Mouse (Mus musculus): ENCODE results near the gene Tom1l2. TPM values are rescaled to one million over a fixed set of nuclear protein-coding genes. Genes with fewer than 3 reads are reported as not detected.

Tom1l2 gene
- polyA plus RNA-seq, 1 experiment from 2014 or later: 19.3 TPM

DNA sequence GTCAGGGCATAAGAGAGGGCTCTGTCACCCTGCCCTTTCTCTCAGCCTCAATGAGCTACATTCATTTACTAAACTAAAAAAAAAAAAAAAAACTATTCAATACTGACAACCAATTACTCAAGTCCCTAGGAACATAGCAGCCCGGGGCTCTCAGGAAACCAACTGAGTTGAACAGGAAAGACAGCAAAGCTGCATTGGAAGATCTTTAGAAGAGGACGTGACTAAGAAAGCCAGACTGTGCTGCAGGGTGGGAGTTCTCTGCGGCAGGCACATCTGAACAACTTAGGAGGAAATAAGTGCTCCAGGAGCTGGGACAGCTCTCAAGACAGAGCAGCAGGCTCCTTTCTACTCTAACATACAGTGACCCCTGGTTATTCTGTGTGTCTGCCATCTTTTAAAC is 84.1 kb downstream of the Tom1l2 start:
- 0 out of 2 replicates have a peak, but pooled peaks cover 15% of the 10 kb centered on the region for H3K36me3 ChIP-seq
- H3K27ac ChIP-seq: no peak overlapping the region
- no peak for DNase-seq (ENCODE audit: low spot score)
- WGBS: 48% methylated on average over 3 of the region's 3 CpGs
- H3K4me1 ChIP-seq: 0 out of 2 replicates have a peak, but pooled peaks cover 15% of the 10 kb centered on the region
- H3K9me3 ChIP-seq: no peaks in the 10 kb centered on the region
- H3K4me3 ChIP-seq: no peak overlapping the region
- H3K27me3 ChIP-seq (ENCODE audit: insufficient read depth, poor library complexity, severe bottlenecking): no peaks in the 10 kb centered on the region

DNA sequence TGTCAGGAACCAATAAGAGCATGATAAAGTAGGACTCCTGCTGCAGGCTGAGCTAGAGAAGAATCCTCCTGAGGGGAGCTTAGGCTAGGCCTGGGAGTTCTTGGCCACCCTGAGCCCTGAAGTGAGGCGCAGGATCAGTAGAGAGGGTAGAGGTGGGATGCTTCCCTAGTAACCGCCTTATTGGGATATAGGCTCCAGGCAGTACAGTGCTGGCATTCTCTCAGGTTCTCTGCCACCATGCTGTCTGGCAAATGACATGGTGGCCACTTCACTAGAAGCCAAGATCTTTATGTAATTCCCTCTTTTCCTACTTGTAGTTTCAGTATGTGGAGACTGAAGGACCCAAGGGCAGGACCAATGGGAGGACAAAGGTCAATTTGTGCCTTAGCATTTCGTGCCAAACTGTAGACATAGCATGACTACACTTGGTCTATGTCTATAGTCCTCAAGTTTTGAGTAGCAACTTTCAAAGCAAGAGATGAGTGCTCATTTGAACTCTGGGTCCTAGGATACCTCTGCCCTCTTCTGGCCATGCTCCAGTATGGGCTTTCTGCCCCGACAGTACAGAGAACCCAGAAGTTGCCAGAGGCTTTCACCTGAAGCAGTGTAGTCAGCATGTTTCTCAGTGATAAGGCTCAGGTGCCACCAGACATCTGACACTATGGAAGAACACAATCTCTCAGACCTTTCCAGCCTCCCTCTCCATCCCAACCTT is 87.3 kb downstream of the Tom1l2 start:
- DNase-seq (ENCODE audit: low spot score): no peak
- H3K9me3 ChIP-seq: no peaks in the 10 kb centered on the region
- WGBS: 81% methylated on average over 4 of the region's 4 CpGs
- 0 out of 2 replicates have a peak, but pooled peaks cover 8% of the 10 kb centered on the region for H3K4me1 ChIP-seq
- H3K27ac ChIP-seq: no peak overlapping the region
- H3K27me3 ChIP-seq (ENCODE audit: insufficient read depth, poor library complexity, severe bottlenecking): no peaks in the 10 kb centered on the region
- no peak overlapping the region for H3K4me3 ChIP-seq
- 0 out of 2 replicates have a peak, but pooled peaks cover 15% of the 10 kb centered on the region for H3K36me3 ChIP-seq

GRCm38 (mm10) chr11:60264651-60265050 is 88.1 kb downstream of the Tom1l2 start:
- Histone ChIP-seq H3K9me3 (no peaks in the 10 kb centered on the region), H3K27me3 (ENCODE audit: insufficient read depth, poor library complexity, severe bottlenecking) (no peaks in the 10 kb centered on the region), H3K4me3 (no peak overlapping the region), H3K36me3 (0 out of 2 replicates have a peak, but pooled peaks cover 15% of the 10 kb centered on the region), H3K4me1 (0 out of 2 replicates have a peak, but pooled peaks cover 8% of the 10 kb centered on the region), H3K27ac (no peak overlapping the region)
- 91% methylated on average over 1 of the region's 1 CpGs for WGBS
- no peak for DNase-seq (ENCODE audit: low spot score)

DNA sequence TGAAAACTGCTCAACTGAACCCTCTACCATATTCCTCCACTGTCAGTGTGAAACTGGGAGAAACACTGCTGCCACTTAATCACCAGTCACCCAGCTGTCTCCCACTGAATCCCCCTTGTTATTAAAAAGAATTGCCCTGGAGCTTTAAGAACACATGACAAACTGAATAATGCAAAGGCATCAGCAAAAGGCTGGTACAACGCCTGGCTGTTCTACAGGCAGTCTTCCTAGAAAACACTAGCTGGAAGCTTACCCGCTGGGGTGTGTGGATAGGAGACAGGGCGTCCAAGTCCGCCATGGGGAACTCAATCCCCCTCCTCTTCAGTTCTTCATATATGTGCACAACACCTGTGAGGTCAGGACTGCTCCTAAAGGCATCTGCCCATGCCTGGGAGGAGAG is 90.3 kb downstream of the Tom1l2 start:
- Histone ChIP-seq H3K27me3 (ENCODE audit: insufficient read depth, poor library complexity, severe bottlenecking) (no peaks in the 10 kb centered on the region), H3K27ac (no peak overlapping the region), H3K36me3 (peaks cover 16% of the 10 kb centered on the region; the same call in 1 of the 2 replicates), H3K4me3 (no peak overlapping the region), H3K9me3 (no peaks in the 10 kb centered on the region), H3K4me1 (peaks cover 5% of the 10 kb centered on the region; the same call in 1 of the 2 replicates)
- DNase-seq (ENCODE audit: low spot score): no peak
- 84% methylated on average over 4 of the region's 4 CpGs for WGBS

DNA sequence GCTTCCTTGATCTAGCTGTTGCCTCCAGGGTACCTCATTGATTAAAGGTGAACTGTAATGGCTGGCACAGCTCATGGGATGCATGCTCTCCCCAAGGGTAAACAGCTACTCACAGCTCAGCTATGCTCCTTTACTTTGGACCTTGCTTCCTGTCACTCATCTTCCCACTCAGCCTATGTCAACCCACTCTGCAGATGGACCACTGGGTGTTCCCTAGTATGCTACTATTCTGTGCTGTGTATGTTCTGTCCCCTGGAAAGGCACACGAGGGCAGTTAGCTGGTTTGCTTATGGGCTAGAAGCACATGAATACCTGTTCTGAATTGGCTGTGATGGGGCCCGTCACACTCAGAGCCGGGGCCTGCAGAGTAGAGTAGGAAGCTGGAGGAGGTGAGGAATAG is 92.0 kb downstream of the Tom1l2 start:
- Histone ChIP-seq H3K27me3 (ENCODE audit: insufficient read depth, poor library complexity, severe bottlenecking) (no peaks in the 10 kb centered on the region), H3K4me3 (no peak overlapping the region), H3K36me3 (peaks cover 18% of the 10 kb centered on the region; the same call in 1 of the 2 replicates), H3K4me1 (peaks cover 15% of the 10 kb centered on the region; the same call in 1 of the 2 replicates), H3K9me3 (no peaks in the 10 kb centered on the region), H3K27ac (no peak overlapping the region)
- 89% methylated on average over 3 of the region's 3 CpGs for WGBS
- DNase-seq (ENCODE audit: low spot score): no peak

- 72% methylated on average over 2 of the region's 2 CpGs for WGBS
- DNase-seq (ENCODE audit: low spot score): no peak
- Histone ChIP-seq H3K4me3 (no peak overlapping the region), H3K27ac (no peak overlapping the region), H3K9me3 (no peaks in the 10 kb centered on the region), H3K27me3 (ENCODE audit: insufficient read depth, poor library complexity, severe bottlenecking) (no peaks in the 10 kb centered on the region), H3K36me3 (peaks cover 17% of the 10 kb centered on the region; the same call in 1 of the 2 replicates), H3K4me1 (peaks cover 33% of the 10 kb centered on the region)
These were observed 95.0 kb downstream of the Tom1l2 start for GRCm38 (mm10) chr11:60257696-60258095.

DNA sequence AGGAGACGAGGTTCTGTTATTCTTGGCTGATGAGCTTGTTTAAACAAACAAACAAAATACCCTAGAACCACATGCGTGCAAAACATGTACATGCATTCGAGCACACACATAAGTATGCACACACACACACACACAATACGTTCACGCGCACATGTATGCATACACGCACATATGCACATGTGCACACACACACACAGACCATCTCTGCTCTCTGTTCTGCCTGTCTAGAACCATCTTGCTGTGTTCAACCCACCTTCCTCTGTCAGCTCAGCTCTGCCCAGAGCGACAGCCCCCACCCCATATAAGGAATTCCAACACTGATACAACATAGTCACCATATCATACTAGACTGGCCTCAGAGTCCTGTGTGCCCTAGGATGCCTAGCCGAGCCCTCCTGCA is 96.0 kb downstream of the Tom1l2 start:
- Histone ChIP-seq H3K4me1 (peaks cover 40% of the 10 kb centered on the region), H3K27me3 (ENCODE audit: insufficient read depth, poor library complexity, severe bottlenecking) (no peaks in the 10 kb centered on the region), H3K9me3 (no peaks in the 10 kb centered on the region), H3K36me3 (peaks cover 13% of the 10 kb centered on the region; the same call in 1 of the 2 replicates), H3K4me3 (no peak overlapping the region), H3K27ac (no peak overlapping the region)
- 84% methylated on average over 9 of the region's 9 CpGs for WGBS
- no peak for DNase-seq (ENCODE audit: low spot score)

DNA sequence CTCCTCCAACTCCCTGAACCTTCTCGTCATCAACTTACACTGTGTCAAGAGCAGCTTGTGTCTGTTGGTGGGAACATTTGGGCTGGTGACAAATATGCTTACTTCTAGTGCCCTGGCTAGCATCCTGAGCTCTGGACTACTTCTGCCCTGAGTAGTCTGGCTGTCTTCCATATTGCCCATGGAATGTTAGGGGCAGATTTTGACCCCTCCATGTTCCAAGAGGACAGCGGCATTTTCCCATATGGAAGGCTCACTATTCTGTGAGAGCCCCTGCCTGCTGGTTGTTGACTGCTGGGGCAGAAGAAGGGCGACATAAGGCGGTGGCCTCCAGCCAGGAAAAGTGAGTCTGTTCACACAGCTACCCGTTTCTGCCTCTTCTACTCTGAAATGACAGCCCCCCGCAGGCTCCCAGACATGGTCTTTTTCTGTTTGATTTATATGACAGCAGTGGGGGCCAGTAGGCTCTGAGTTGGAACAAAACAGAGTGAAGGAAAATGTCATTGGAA is 96.5 kb downstream of the Tom1l2 start:
- Histone ChIP-seq H3K4me1 (peaks cover 45% of the 10 kb centered on the region), H3K36me3 (peaks cover 13% of the 10 kb centered on the region; the same call in 1 of the 2 replicates), H3K4me3 (no peak overlapping the region), H3K27me3 (ENCODE audit: insufficient read depth, poor library complexity, severe bottlenecking) (no peaks in the 10 kb centered on the region), H3K9me3 (no peaks in the 10 kb centered on the region), H3K27ac (no peak overlapping the region)
- DNase-seq (ENCODE audit: low spot score): no peak
- 74% methylated on average over 6 of the region's 6 CpGs for WGBS

DNA sequence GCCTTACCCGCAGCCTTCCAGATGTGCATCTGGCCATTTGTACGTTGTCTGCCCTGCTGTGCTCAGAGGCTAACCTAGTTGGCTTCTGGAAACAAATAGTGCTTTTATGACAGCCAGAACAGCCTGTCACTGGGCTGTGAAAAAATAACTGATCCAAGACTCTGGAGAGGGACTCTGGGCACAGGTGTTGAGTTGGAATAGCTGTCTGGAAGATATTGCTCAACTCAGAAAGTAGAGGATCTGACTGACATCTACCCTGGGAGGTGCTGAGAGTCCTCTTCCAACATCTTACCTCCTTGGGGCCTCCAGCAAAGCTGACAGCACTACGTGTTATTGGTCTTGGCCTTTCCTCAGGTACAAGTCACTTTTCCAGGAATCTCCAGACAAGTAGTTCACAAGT is 97.1 kb downstream of the Tom1l2 start:
- no peak for DNase-seq (ENCODE audit: low spot score)
- Histone ChIP-seq H3K27ac (no peak overlapping the region), H3K4me3 (no peak overlapping the region), H3K4me1 (peaks cover 47% of the 10 kb centered on the region), H3K27me3 (ENCODE audit: insufficient read depth, poor library complexity, severe bottlenecking) (no peaks in the 10 kb centered on the region), H3K36me3 (peaks cover 9% of the 10 kb centered on the region; the same call in 1 of the 2 replicates), H3K9me3 (no peaks in the 10 kb centered on the region)
- WGBS: 81% methylated on average over 3 of the region's 3 CpGs

GRCm38 (mm10) chr11:60255181-60255580 is 97.5 kb downstream of the Tom1l2 start:
- H3K27me3 ChIP-seq (ENCODE audit: insufficient read depth, poor library complexity, severe bottlenecking): no peaks in the 10 kb centered on the region
- H3K36me3 ChIP-seq: peaks cover 13% of the 10 kb centered on the region; the same call in 1 of the 2 replicates
- no peaks in the 10 kb centered on the region for H3K9me3 ChIP-seq
- DNase-seq (ENCODE audit: low spot score): no peak
- no peak overlapping the region for H3K27ac ChIP-seq
- H3K4me1 ChIP-seq: peaks cover 47% of the 10 kb centered on the region
- no peak overlapping the region for H3K4me3 ChIP-seq
- WGBS: 87% methylated on average over 3 of the region's 3 CpGs

DNA sequence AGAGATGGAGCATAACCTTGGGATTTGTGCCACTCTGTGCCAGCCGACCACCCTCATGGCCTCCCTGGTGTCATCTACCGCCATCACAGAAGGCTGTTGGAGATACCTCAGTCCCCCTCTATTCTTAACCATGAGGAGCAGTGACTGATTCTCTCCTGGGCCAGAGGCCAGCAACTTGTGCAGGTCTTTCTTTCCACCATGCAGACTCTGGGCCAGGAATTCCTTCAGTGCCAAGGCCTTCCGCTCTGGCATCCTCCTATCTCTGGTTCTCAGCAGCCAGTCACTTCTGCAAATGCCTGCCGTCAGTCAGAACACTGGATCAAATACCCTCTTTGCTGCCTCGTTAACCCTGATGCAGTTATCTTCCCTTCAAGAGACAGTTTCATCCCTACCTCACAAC is 98.4 kb downstream of the Tom1l2 start:
- Histone ChIP-seq H3K36me3 (peaks cover 15% of the 10 kb centered on the region; the same call in 1 of the 2 replicates), H3K9me3 (no peaks in the 10 kb centered on the region), H3K4me3 (no peak overlapping the region), H3K4me1 (peaks cover 47% of the 10 kb centered on the region), H3K27ac (no peak overlapping the region), H3K27me3 (ENCODE audit: insufficient read depth, poor library complexity, severe bottlenecking) (no peaks in the 10 kb centered on the region)
- DNase-seq (ENCODE audit: low spot score): no peak
- WGBS: 62% methylated on average over 5 of the region's 5 CpGs

DNA sequence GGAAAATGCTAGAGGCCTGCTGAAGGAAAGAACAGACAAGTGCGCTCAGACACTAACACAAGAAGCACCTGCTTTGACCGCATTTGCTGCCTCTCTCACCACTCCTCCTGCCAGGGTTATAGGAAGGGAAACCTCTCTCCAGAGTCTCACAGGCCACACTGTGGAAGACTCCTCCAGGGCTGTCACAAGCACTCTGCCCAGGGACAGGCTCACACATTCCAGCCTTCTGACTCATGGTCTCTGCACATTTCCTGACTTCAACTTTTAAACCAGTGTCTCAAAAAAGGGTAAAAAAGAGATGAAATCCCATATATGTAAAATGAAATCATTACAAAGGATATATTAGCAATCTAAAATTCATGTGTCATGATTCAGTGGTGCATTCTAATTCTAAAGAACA is 99.2 kb downstream of the Tom1l2 start:
- H3K4me1 ChIP-seq: peaks cover 53% of the 10 kb centered on the region

DNA sequence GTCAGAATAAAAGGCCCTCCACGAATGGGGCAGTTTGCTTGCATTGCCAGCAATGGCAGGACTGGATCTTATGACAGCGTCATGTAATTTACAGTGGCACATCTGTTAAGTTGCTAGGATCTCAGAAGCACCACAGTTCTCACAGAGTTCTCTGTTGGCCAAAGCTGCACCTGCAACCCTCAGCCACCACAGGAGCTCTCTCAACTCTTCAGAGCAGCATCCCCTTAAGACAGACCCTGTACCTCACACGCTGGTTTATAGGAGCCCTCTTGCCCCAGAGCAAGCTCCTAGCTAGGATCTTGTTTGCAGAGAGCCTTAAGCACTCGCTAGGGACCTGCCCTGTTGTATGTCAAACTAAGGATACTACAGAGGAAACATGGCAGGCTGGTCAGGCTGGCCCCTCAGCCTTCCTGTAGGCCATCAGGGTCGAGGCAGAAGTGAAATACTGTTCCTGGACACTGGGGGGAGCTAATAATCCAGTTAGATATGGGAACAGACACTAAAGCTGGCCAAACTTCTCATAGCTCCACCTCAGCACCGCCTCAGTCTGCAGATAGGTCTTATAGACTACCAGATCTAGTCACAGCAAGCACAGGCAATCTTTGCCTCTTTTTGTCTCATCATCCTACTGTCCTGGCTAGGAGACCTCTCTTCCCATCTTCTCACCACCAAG is 101.6 kb downstream of the Tom1l2 start:
- Histone ChIP-seq H3K27me3 (ENCODE audit: insufficient read depth, poor library complexity, severe bottlenecking) (no peaks in the 10 kb centered on the region), H3K36me3 (peaks cover 6% of the 10 kb centered on the region; the same call in 1 of the 2 replicates), H3K9me3 (no peaks in the 10 kb centered on the region), H3K4me1 (peaks cover 50% of the 10 kb centered on the region), H3K27ac (no peak overlapping the region), H3K4me3 (no peak overlapping the region)
- WGBS: 54% methylated on average over 6 of the region's 6 CpGs
- no peak for DNase-seq (ENCODE audit: low spot score)

More for the DNA sequence above, 99.2 kb downstream of the Tom1l2 start:
- DNase-seq (ENCODE audit: low spot score): no peak
- Histone ChIP-seq H3K9me3 (no peaks in the 10 kb centered on the region), H3K27ac (peak overlapping the region; percentile 37; the same call in 1 of the 2 replicates), H3K4me3 (no peak overlapping the region), H3K36me3 (peaks cover 15% of the 10 kb centered on the region; the same call in 1 of the 2 replicates), H3K27me3 (ENCODE audit: insufficient read depth, poor library complexity, severe bottlenecking) (no peaks in the 10 kb centered on the region)
- 73% methylated on average over 2 of the region's 2 CpGs for WGBS

Data from heart, embryonic 10.5 days (tissue).